Mouse (Mus musculus) stomach, embryonic 15.5 days (tissue): ENCODE data around the gene Dmbx1. TPM values are rescaled to one million over a fixed set of nuclear protein-coding genes. Genes with fewer than 3 reads are reported as not detected.

Source experiments
- ATAC-seq: fragments of 200-750 bp; cut with Nextera tagmentation; 2 replicates; pipeline ENCODE4 v1.8.0; 2017; ENCODE audit warnings: low read depth, moderate number of reproducible peaks, moderate TSS enrichment; ENCODE audit not compliant: insufficient read depth, low FRiP score
- H3K27ac ChIP-seq: fragments of 300-500 bp; sonication (generic); 2 replicates; pipeline ENCODE4 v1.5.1; 2015; ENCODE audit warnings: mild to moderate bottlenecking, inconsistent platforms
- H3K27me3 ChIP-seq: fragments of 300-500 bp; sonication (generic); replicated peaks from 2 replicates; pipeline ENCODE4 v1.6.1; 2015; ENCODE audit warnings: inconsistent platforms
- H3K36me3 ChIP-seq: fragments of 300-500 bp; sonication (generic); 2 replicates; pipeline ENCODE4 v1.6.1; 2015; ENCODE audit warnings: inconsistent platforms
- H3K4me1 ChIP-seq: fragments of 300-500 bp; sonication (generic); 2 replicates; pipeline ENCODE4 v1.6.1; 2015; ENCODE audit warnings: inconsistent platforms
- H3K4me2 ChIP-seq: fragments of 300-500 bp; sonication (generic); 2 replicates; pipeline ENCODE4 v1.6.1; 2015; ENCODE audit warnings: mild to moderate bottlenecking, inconsistent platforms
- H3K4me3 ChIP-seq: fragments of 300-500 bp; sonication (generic); replicated peaks from 2 replicates; pipeline ENCODE4 v1.5.1; 2015; ENCODE audit warnings: inconsistent platforms
- H3K9ac ChIP-seq: fragments of 300-500 bp; sonication (generic); 2 replicates; pipeline ENCODE4 v1.6.1; 2015; ENCODE audit warnings: inconsistent platforms
- H3K9me3 ChIP-seq: fragments of 300-500 bp; sonication (generic); 2 replicates; pipeline ENCODE4 v1.6.1; 2016; ENCODE audit warnings: inconsistent platforms
- WGBS: fragments of 180-500 bp; shearing (Covaris S2); methylation state at CpG from one replicate; pipeline ENCODE4 v1.1.7; 2015; 5-methylcytosine and 5-hydroxymethylcytosine counted together
- polyA plus RNA-seq: library from polyadenylated mRNA; unstranded; fragments of >200 nt; fragmentation: Nextera tagmentation; extraction: Ambion mirVana; gene quantifications from 2 replicates; pipeline ENCODE4 v1.2.1, GENCODE M21; 2015

Dmbx1 gene
- polyA plus RNA-seq, 1 experiment from 2014 or later = 0.03 TPM

DNA sequence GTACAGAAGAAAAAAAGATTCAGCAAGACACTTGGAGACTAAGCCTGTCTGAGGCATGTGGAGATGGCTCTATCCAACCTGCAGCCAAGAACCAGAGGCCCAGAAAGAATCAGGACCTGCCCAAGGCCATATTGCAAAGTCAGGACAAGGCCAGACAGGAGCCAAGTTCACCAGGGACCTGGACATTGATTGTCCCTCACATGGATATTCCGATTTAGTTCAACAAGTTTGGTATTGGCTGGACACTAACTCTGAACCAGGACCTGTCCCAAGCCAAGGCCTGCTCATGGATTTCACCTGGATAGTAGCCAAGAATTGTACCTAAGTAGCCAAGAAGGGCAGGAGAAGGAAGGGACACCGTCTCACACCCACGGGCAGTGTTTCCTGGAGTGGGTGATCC is 32.9 kb downstream of the Dmbx1 start:
- Histone ChIP-seq H3K4me1 (no peaks in the 10 kb centered on the region), H3K36me3 (no peaks in the 10 kb centered on the region), H3K9ac (no peak overlapping the region), H3K4me2 (no peak overlapping the region), H3K4me3 (no peak overlapping the region), H3K9me3 (no peaks in the 10 kb centered on the region), H3K27me3 (peaks cover 33% of the 10 kb centered on the region), H3K27ac (no peak overlapping the region)
- 85% methylated on average over 3 of the region's 3 CpGs for WGBS
- no peak for ATAC-seq

DNA sequence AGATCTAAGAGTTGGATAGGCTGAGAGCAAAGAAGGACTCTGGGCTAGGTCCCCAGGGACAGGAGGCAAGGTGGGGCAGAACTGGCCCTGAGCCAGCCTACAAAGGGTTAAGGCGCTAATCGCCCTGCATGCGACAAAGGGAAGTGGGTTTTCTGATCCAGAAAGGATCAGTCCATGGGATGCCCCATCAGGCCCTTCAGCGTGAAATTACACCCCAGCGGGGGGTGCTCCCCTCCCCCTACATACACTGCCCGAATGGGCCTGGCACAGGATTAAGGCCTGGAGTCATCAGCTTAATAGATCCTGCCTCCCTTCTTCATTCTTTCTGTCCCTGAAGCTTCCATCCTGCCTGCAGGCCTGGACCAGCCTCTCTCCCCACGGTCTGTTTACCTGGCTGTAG is 34.0 kb downstream of the Dmbx1 start:
- Histone ChIP-seq H3K27me3 (peaks cover 33% of the 10 kb centered on the region), H3K9me3 (no peaks in the 10 kb centered on the region), H3K36me3 (no peaks in the 10 kb centered on the region), H3K4me1 (no peaks in the 10 kb centered on the region), H3K4me3 (no peak overlapping the region), H3K9ac (no peak overlapping the region), H3K27ac (no peak overlapping the region), H3K4me2 (no peak overlapping the region)
- ATAC-seq = no peak
- 26% methylated on average over 7 of the region's 7 CpGs for WGBS

DNA sequence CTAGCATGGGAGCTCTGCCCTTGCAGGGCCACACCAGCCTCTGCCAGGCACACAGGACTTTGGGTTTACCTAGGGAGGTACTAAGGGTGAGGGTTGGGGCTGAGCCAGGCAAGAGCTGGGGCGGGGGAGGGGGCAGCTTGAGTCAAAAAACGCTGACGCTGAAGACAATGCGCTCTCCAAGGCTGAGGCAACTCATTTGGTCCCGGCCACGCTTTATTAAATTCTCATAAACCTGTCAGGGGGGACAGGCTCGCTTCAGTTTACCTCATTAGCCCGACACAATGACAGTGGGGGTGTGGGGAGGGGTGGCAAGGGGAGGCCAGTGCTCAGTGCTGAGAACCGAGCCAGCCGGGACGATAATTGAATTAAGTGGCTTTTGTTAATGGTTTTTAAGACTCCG is 35.4 kb downstream of the Dmbx1 start:
- H3K36me3 ChIP-seq = no peaks in the 10 kb centered on the region
- no peaks in the 10 kb centered on the region for H3K4me1 ChIP-seq
- WGBS = 17% methylated on average over 12 of the region's 12 CpGs
- H3K4me3 ChIP-seq = no peak overlapping the region
- peaks cover 41% of the 10 kb centered on the region for H3K27me3 ChIP-seq
- H3K4me2 ChIP-seq = no peak overlapping the region
- H3K9ac ChIP-seq = no peak overlapping the region
- H3K27ac ChIP-seq = no peak overlapping the region
- H3K9me3 ChIP-seq = no peaks in the 10 kb centered on the region
- ATAC-seq = no peak

- H3K4me2 ChIP-seq = no peak overlapping the region
- H3K9ac ChIP-seq = no peak overlapping the region
- WGBS = 18% methylated on average over 5 of the region's 5 CpGs
Measured at GRCm38 (mm10) chr4:115902816-115903215, 36.9 kb downstream of the Dmbx1 start.

GRCm38 (mm10) chr4:115897901-115898631 is 41.7 kb downstream of the Dmbx1 start:
- Histone ChIP-seq H3K27ac (no peak overlapping the region), H3K4me1 (peaks cover 8% of the 10 kb centered on the region), H3K4me2 (peak overlapping the region; percentile 77), H3K27me3 (peaks cover 53% of the 10 kb centered on the region), H3K4me3 (peak overlapping the region; percentile 39), H3K36me3 (no peaks in the 10 kb centered on the region), H3K9ac (no peak overlapping the region), H3K9me3 (no peaks in the 10 kb centered on the region)
- 0 out of 2 replicates have a peak, but pooled peaks have one; percentile 48 for ATAC-seq
- WGBS = 1% methylated on average over 51 of the region's 56 CpGs

More at GRCm38 (mm10) chr4:115902816-115903215, 36.9 kb downstream of the Dmbx1 start:
- H3K4me1 ChIP-seq = peaks cover 6% of the 10 kb centered on the region
- H3K27me3 ChIP-seq = peaks cover 53% of the 10 kb centered on the region
- no peaks in the 10 kb centered on the region for H3K36me3 ChIP-seq
- H3K4me3 ChIP-seq = no peak overlapping the region
- no peak overlapping the region for H3K27ac ChIP-seq
- no peaks in the 10 kb centered on the region for H3K9me3 ChIP-seq
- no peak for ATAC-seq

DNA sequence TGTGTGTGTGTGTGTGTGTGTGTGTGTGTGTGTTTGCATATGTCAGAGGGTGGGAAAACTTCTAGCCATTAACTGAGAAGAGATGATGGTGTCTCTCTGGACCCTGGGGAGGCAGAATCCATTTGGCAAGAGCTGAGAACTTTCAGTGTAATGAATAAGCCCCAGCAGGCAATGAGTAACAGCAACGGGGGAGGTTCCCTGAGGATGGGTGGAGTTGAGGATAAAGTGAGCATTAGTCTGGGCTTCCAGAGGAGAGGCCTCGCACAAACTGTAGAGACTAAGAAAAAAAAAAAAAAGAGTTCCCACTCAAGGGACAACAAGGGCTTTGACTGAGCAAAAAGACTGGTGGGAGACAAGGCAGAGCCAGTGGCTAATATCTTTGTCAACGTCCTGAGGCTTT is 45.4 kb downstream of the Dmbx1 start:
- no peak overlapping the region for H3K4me3 ChIP-seq
- H3K4me2 ChIP-seq = no peak overlapping the region
- no peak overlapping the region for H3K27ac ChIP-seq
- 24% methylated on average over 3 of the region's 3 CpGs for WGBS
- ATAC-seq = no peak
- H3K9ac ChIP-seq = no peak overlapping the region
- H3K9me3 ChIP-seq = no peaks in the 10 kb centered on the region
- peaks cover 15% of the 10 kb centered on the region for H3K4me1 ChIP-seq
- H3K27me3 ChIP-seq = peaks cover 58% of the 10 kb centered on the region
- H3K36me3 ChIP-seq = no peaks in the 10 kb centered on the region

DNA sequence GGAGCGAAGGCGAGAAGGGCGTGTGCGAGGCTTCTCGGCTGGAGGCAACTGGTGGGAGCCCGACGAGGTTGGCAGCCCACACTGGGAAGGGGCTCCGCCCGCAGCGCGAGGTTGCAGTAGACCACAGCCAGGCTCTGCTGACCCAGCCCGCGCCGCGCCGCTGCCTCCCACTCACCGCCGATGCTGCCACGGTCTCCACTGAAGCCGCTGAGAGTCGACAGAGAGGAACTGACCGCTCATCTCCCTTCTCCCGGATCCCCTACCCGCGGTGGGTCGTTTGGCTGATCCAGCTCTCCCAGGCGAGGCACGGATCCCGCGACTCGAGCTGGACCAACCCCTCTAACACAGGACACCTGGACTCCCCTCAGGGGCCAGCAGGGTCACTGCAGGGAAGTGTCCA is 49.2 kb downstream of the Dmbx1 start, which contains the start of gene 6430628N08Rik:
Gene 6430628N08Rik (plus strand): TSS at position 113 of the 400 bp plus-strand sequence.
- Histone ChIP-seq H3K4me3 (peak within 1 kb of the TSS; percentile 21), H3K9ac (no peak within 1 kb of the TSS), H3K27me3 (peaks cover 25% of the 10 kb centered on the region), H3K9me3 (no peaks in the 10 kb centered on the region), H3K4me2 (peak within 1 kb of the TSS; percentile 59), H3K27ac (no peak within 1 kb of the TSS), H3K36me3 (no peaks in the 10 kb centered on the region), H3K4me1 (peaks cover 7% of the 10 kb centered on the region)
- WGBS = 2% methylated on average over 31 of the region's 31 CpGs
- 0 out of 2 replicates have a peak, but pooled peaks have one; percentile 10 for ATAC-seq

GRCm38 (mm10) chr4:115890066-115890465 is 49.7 kb downstream of the Dmbx1 start:
- H3K4me2 ChIP-seq = peak overlapping the region; percentile 59
- H3K36me3 ChIP-seq = no peaks in the 10 kb centered on the region
- peaks cover 25% of the 10 kb centered on the region for H3K27me3 ChIP-seq
- H3K4me3 ChIP-seq = peak overlapping the region; percentile 21
- no peak overlapping the region for H3K27ac ChIP-seq
- no peaks in the 10 kb centered on the region for H3K9me3 ChIP-seq
- no peak overlapping the region for H3K9ac ChIP-seq
- no peak for ATAC-seq
- 12% methylated on average over 6 of the region's 6 CpGs for WGBS
- peaks cover 7% of the 10 kb centered on the region for H3K4me1 ChIP-seq

DNA sequence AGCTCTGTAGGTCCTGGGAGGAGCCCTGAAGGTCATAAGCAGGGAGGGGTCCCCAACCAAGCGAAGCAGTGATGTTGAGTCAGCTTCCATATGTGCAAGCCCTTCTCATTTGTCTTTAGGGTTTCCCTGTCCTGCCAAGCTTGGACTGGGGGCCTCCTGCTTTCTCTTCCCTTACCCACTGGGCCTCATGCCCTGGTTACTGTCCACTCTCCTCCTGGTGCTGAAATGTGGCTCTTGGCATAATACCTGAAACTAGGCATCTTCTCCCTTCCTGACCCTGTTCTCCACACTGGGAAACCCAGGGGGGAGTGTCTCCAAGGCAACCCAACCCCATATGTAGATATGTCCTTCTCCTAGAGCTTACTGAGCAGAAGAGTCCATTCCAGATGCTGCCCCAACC is 52.9 kb downstream of the Dmbx1 start:
- 43% methylated on average over 1 of the region's 1 CpGs for WGBS
- no peaks in the 10 kb centered on the region for H3K36me3 ChIP-seq
- no peak for ATAC-seq

DNA sequence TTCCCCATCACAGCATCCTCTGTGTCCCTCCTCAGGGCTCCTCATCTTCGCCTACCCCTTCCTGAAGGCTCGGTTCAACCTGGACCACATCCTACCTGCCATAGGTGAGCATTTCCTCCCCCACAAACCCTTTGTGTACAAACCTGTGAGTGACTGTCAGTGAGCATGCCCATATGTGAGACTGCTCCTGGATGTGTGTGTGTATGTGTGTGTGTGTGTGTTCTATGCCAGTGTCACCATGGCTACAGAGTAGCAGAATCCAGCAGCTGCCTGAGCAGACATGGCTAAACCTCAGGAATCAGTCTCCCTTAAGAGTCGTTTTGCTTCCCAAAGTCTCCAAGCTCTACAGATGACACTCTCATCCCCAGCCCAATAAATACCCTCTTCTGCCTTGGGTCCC is 53.9 kb downstream of the Dmbx1 start:
- H3K27me3 ChIP-seq = peaks cover 12% of the 10 kb centered on the region
- no peak overlapping the region for H3K27ac ChIP-seq
- peaks cover 7% of the 10 kb centered on the region for H3K4me1 ChIP-seq
- H3K36me3 ChIP-seq = no peaks in the 10 kb centered on the region
- H3K4me3 ChIP-seq = no peak overlapping the region
- H3K9me3 ChIP-seq = no peaks in the 10 kb centered on the region
- H3K4me2 ChIP-seq = no peak overlapping the region
- no peak for ATAC-seq
- H3K9ac ChIP-seq = no peak overlapping the region
- WGBS = 68% methylated on average over 3 of the region's 3 CpGs

More for the DNA sequence above, 52.9 kb downstream of the Dmbx1 start:
- no peak overlapping the region for H3K4me3 ChIP-seq
- no peaks in the 10 kb centered on the region for H3K9me3 ChIP-seq
- no peak overlapping the region for H3K27ac ChIP-seq
- H3K9ac ChIP-seq = no peak overlapping the region
- H3K27me3 ChIP-seq = peaks cover 20% of the 10 kb centered on the region
- no peak overlapping the region for H3K4me2 ChIP-seq
- H3K4me1 ChIP-seq = peaks cover 7% of the 10 kb centered on the region

GRCm38 (mm10) chr4:115884022-115884421 is 55.7 kb downstream of the Dmbx1 start, which contains the start of gene Kncn:
Gene Kncn, plus strand, starts transcription at chr4:115884400.
- Histone ChIP-seq H3K9ac (no peak within 1 kb of the TSS), H3K27ac (no peak within 1 kb of the TSS), H3K4me2 (no peak within 1 kb of the TSS), H3K4me3 (no peak within 1 kb of the TSS), H3K36me3 (no peaks in the 10 kb centered on the region), H3K9me3 (no peaks in the 10 kb centered on the region), H3K4me1 (no peaks in the 10 kb centered on the region), H3K27me3 (no peaks in the 10 kb centered on the region)
- 67% methylated on average over 6 of the region's 6 CpGs for WGBS
- no peak for ATAC-seq

- no peak for ATAC-seq
- no peak overlapping the region for H3K27ac ChIP-seq
- H3K4me3 ChIP-seq = no peak overlapping the region
- H3K9ac ChIP-seq = no peak overlapping the region
- no peaks in the 10 kb centered on the region for H3K27me3 ChIP-seq
- H3K36me3 ChIP-seq = no peaks in the 10 kb centered on the region
- H3K4me1 ChIP-seq = 0 out of 2 replicates have a peak, but pooled peaks cover 3% of the 10 kb centered on the region
- WGBS = 48% methylated on average over 4 of the region's 4 CpGs
- no peaks in the 10 kb centered on the region for H3K9me3 ChIP-seq
- H3K4me2 ChIP-seq = no peak overlapping the region
Measured at GRCm38 (mm10) chr4:115882195-115882594, 57.5 kb downstream of the Dmbx1 start.
